Mouse (Mus musculus) MEL (cell line): ENCODE data around the gene Tapbpl. TPM values are rescaled to one million over a fixed set of nuclear protein-coding genes. Genes with fewer than 3 reads are reported as not detected.

ENCODE experiments used
- DNase-seq: peaks from one replicate; pipeline ENCODE4 v3.0.0; 2011; ENCODE audit warnings: low read depth, low spot score
- H3K27ac ChIP-seq: 2 replicates; pipeline ENCODE4 v1.5.1; 2012; ENCODE audit warnings: low read depth, mild to moderate bottlenecking, control low read depth, low read length, moderate library complexity; ENCODE audit not compliant: control insufficient read depth
- H3K27me3 ChIP-seq, 2 experiments: fragments of 150-350 bp in 1 of 2; sonication (generic) in 1 of 2; 2 replicates each; pipeline ENCODE4 v1.6.1; 2012; ENCODE audit warnings: low read length in 2 of 2, mild to moderate bottlenecking in 2 of 2, improper control_type of control experiment in 1 of 2, moderate library complexity in 1 of 2; ENCODE audit not compliant: insufficient read depth in 2 of 2, control insufficient read depth in 1 of 2
- H3K36me3 ChIP-seq, 2 experiments: 2 replicates each; pipeline ENCODE4 v1.6.1; 2012 to 2014; ENCODE audit warnings: low read length in 2 of 2, improper control_type of control experiment in 1 of 2, inconsistent platforms in 1 of 2, mild to moderate bottlenecking in 1 of 2; ENCODE audit not compliant: insufficient read depth in 2 of 2, control insufficient read depth in 1 of 2
- H3K4me1 ChIP-seq, 2 experiments: fragments of 150-350 bp in 1 of 2; sonication (generic) in 1 of 2; 2 replicates each; pipeline ENCODE4 v1.6.1; 2012; ENCODE audit warnings: low read length in 2 of 2, improper control_type of control experiment in 1 of 2, mild to moderate bottlenecking in 1 of 2; ENCODE audit not compliant: insufficient read depth in 2 of 2, control insufficient read depth in 1 of 2
- H3K4me3 ChIP-seq, 2 experiments: fragments of 150-350 bp in 1 of 2; sonication (generic) in 1 of 2; 2 replicates each; pipeline ENCODE4 v1.5.1; 2012; ENCODE audit warnings: low read depth in 2 of 2, low read length in 2 of 2, mild to moderate bottlenecking in 2 of 2, moderate library complexity in 2 of 2, control low read depth in 1 of 2, improper control_type of control experiment in 1 of 2; ENCODE audit not compliant: control insufficient read depth in 1 of 2, insufficient read depth in 1 of 2
- H3K79me2 ChIP-seq: 2 replicates; pipeline ENCODE4 v1.6.1; 2012; ENCODE audit warnings: mild to moderate bottlenecking, low read length, moderate library complexity; ENCODE audit not compliant: control insufficient read depth, poor library complexity, insufficient read depth
- H3K9ac ChIP-seq: 2 replicates; pipeline ENCODE4 v1.6.1; 2012; ENCODE audit warnings: low read depth, mild to moderate bottlenecking, control low read depth, low read length, moderate library complexity; ENCODE audit not compliant: control insufficient read depth, poor library complexity, severe bottlenecking
- H3K9me3 ChIP-seq: fragments of 150-350 bp; sonication (generic); replicated peaks from 2 replicates; pipeline ENCODE4 v1.6.1; 2012; ENCODE audit warnings: mild to moderate bottlenecking, low read length, improper control_type of control experiment, moderate library complexity; ENCODE audit not compliant: insufficient read depth
- BHLHE40 ChIP-seq: IDR thresholded peaks from 2 replicates; pipeline ENCODE4 v1.6.1; 2012; ENCODE audit warnings: low read depth, mild to moderate bottlenecking, inconsistent platforms, low read length, improper control_type of control experiment, borderline replicate concordance
- CHD1 ChIP-seq: IDR thresholded peaks from 2 replicates; pipeline ENCODE4 v1.6.1; 2012; ENCODE audit warnings: low read depth, mild to moderate bottlenecking, inconsistent platforms, low read length, improper control_type of control experiment
- CHD2 ChIP-seq: IDR thresholded peaks from 2 replicates; pipeline ENCODE4 v1.6.1; 2011; ENCODE audit warnings: low read length, improper control_type of control experiment
- CTCF ChIP-seq, 3 experiments: IDR thresholded peaks in 2 of 3; conservative IDR thresholded peaks in 1 of 3; 2 replicates each; pipeline ENCODE4 v1.5.1; 2011 to 2012; ENCODE audit warnings: low read length in 3 of 3, low read depth in 2 of 3, mild to moderate bottlenecking in 2 of 3, improper control_type of control experiment in 1 of 3, inconsistent platforms in 1 of 3, mixed read lengths in 1 of 3, moderate library complexity in 1 of 3; ENCODE audit not compliant: control insufficient read depth in 1 of 3, insufficient read depth in 1 of 3, poor library complexity in 1 of 3, severe bottlenecking in 1 of 3
- E2F4 ChIP-seq: IDR thresholded peaks from 2 replicates; pipeline ENCODE4 v1.6.1; 2011; ENCODE audit warnings: low read depth, low read length, improper control_type of control experiment, borderline replicate concordance
- ELF1 ChIP-seq: IDR thresholded peaks from 2 replicates; pipeline ENCODE4 v1.6.1; 2014; ENCODE audit warnings: low read depth, mild to moderate bottlenecking, inconsistent platforms, low read length, improper control_type of control experiment, moderate library complexity
- EP300 ChIP-seq, 2 experiments: IDR thresholded peaks; 2 replicates each; pipeline ENCODE4 v1.6.1; 2011; ENCODE audit warnings: improper control_type of control experiment in 2 of 2, low read length in 2 of 2, low read depth in 1 of 2, mild to moderate bottlenecking in 1 of 2
- ETS1 ChIP-seq: IDR thresholded peaks from 2 replicates; pipeline ENCODE4 v1.6.1; 2012; ENCODE audit warnings: low read depth, mild to moderate bottlenecking, inconsistent platforms, low read length, improper control_type of control experiment, moderate library complexity
- GABPA ChIP-seq: IDR thresholded peaks from 2 replicates; pipeline ENCODE4 v1.6.1; 2012; ENCODE audit warnings: low read depth, mild to moderate bottlenecking, inconsistent platforms, low read length, improper control_type of control experiment, moderate library complexity
- GATA1 ChIP-seq: IDR thresholded peaks from 2 replicates; pipeline ENCODE4 v1.6.1; 2011; ENCODE audit warnings: low read depth, low read length, improper control_type of control experiment
- HCFC1 ChIP-seq: IDR thresholded peaks from 2 replicates; pipeline ENCODE4 v1.6.1; 2012; ENCODE audit warnings: low read depth, mild to moderate bottlenecking, inconsistent platforms, low read length, improper control_type of control experiment, moderate library complexity
- JUND ChIP-seq: IDR thresholded peaks from 2 replicates; pipeline ENCODE4 v1.6.1; 2011; ENCODE audit warnings: low read depth, mild to moderate bottlenecking, improper control_type of control experiment, low read length
- KAT2A ChIP-seq: conservative IDR thresholded peaks from 2 replicates; pipeline ENCODE4 v1.6.1; 2012; ENCODE audit warnings: low read depth, low read length, improper control_type of control experiment, inconsistent platforms
- MAFK ChIP-seq: IDR thresholded peaks from 2 replicates; pipeline ENCODE4 v1.6.1; 2011; ENCODE audit warnings: low read depth, mild to moderate bottlenecking, low read length, improper control_type of control experiment, borderline replicate concordance
- MAX ChIP-seq: IDR thresholded peaks from 2 replicates; pipeline ENCODE4 v1.6.1; 2011; ENCODE audit warnings: low read length, improper control_type of control experiment
- MAZ ChIP-seq: IDR thresholded peaks from 2 replicates; pipeline ENCODE4 v1.6.1; 2012; ENCODE audit warnings: low read depth, mild to moderate bottlenecking, inconsistent platforms, low read length, improper control_type of control experiment
- MXI1 ChIP-seq: IDR thresholded peaks from 2 replicates; pipeline ENCODE4 v1.6.1; 2011; ENCODE audit warnings: mild to moderate bottlenecking, low read depth, low read length, improper control_type of control experiment
- MYB ChIP-seq: IDR thresholded peaks from 2 replicates; pipeline ENCODE4 v1.6.1; 2011; ENCODE audit warnings: mild to moderate bottlenecking, low read depth, low read length, improper control_type of control experiment
- MYC ChIP-seq: IDR thresholded peaks from 2 replicates; pipeline ENCODE4 v1.6.1; 2011; ENCODE audit warnings: low read depth, mild to moderate bottlenecking, low read length, improper control_type of control experiment, moderate library complexity
- NELFE ChIP-seq: IDR thresholded peaks from 2 replicates; pipeline ENCODE4 v1.6.1; 2011; ENCODE audit warnings: low read depth, low read length, improper control_type of control experiment
- NRF1 ChIP-seq: IDR thresholded peaks from 2 replicates; pipeline ENCODE4 v1.6.1; 2014; ENCODE audit warnings: low read depth, mild to moderate bottlenecking, inconsistent platforms, low read length, improper control_type of control experiment, moderate library complexity; ENCODE audit not compliant: poor library complexity, insufficient read depth, severe bottlenecking
- POLR2A ChIP-seq, 2 experiments: IDR thresholded peaks; 2 replicates each; pipeline ENCODE4 v1.6.1; 2011 to 2012; ENCODE audit warnings: low read length in 2 of 2, mild to moderate bottlenecking in 2 of 2, control low read depth in 1 of 2, improper control_type of control experiment in 1 of 2, low read depth in 1 of 2, moderate library complexity in 1 of 2; ENCODE audit not compliant: control insufficient read depth in 1 of 2, insufficient read depth in 1 of 2, poor library complexity in 1 of 2
- POLR2AphosphoS2 ChIP-seq: IDR thresholded peaks from 2 replicates; pipeline ENCODE4 v1.6.1; 2011; ENCODE audit warnings: low read length, improper control_type of control experiment
- RAD21 ChIP-seq: IDR thresholded peaks from 2 replicates; pipeline ENCODE4 v1.6.1; 2011; ENCODE audit warnings: mild to moderate bottlenecking, low read depth, low read length, improper control_type of control experiment
- RCOR1 ChIP-seq: IDR thresholded peaks from 2 replicates; pipeline ENCODE4 v1.6.1; 2012; ENCODE audit warnings: low read depth, mild to moderate bottlenecking, inconsistent platforms, low read length, improper control_type of control experiment
- SIN3A ChIP-seq: IDR thresholded peaks from 2 replicates; pipeline ENCODE4 v1.6.1; 2012; ENCODE audit warnings: low read length, improper control_type of control experiment, inconsistent platforms
- SMC3 ChIP-seq: IDR thresholded peaks from 2 replicates; pipeline ENCODE4 v1.6.1; 2011; ENCODE audit warnings: low read depth, low read length, improper control_type of control experiment
- TAL1 ChIP-seq: IDR thresholded peaks from 2 replicates; pipeline ENCODE4 v1.6.1; 2012; ENCODE audit warnings: mild to moderate bottlenecking, inconsistent platforms, low read length, moderate library complexity, mixed read lengths
- TBP ChIP-seq: IDR thresholded peaks from 2 replicates; pipeline ENCODE4 v1.8.0; 2011; ENCODE audit warnings: low read depth, low read length, improper control_type of control experiment
- TCF12 ChIP-seq: IDR thresholded peaks from 2 replicates; pipeline ENCODE4 v1.6.1; 2014; ENCODE audit warnings: low read depth, mild to moderate bottlenecking, inconsistent platforms, low read length, improper control_type of control experiment, moderate library complexity
- UBTF ChIP-seq: IDR thresholded peaks from 2 replicates; pipeline ENCODE4 v1.6.1; 2012; ENCODE audit warnings: low read depth, mild to moderate bottlenecking, inconsistent platforms, low read length, improper control_type of control experiment, moderate library complexity, borderline replicate concordance; ENCODE audit not compliant: insufficient read depth
- USF1 ChIP-seq: IDR thresholded peaks from 2 replicates; pipeline ENCODE4 v1.6.1; 2014; ENCODE audit warnings: low read depth, mild to moderate bottlenecking, inconsistent platforms, low read length, improper control_type of control experiment, moderate library complexity
- USF2 ChIP-seq, 2 experiments: IDR thresholded peaks; 2 replicates each; pipeline ENCODE4 v1.6.1; 2011 to 2012; ENCODE audit warnings: improper control_type of control experiment in 2 of 2, low read length in 2 of 2, borderline replicate concordance in 1 of 2, inconsistent platforms in 1 of 2, low read depth in 1 of 2, mild to moderate bottlenecking in 1 of 2; ENCODE audit not compliant: insufficient read depth in 1 of 2
- ZC3H11A ChIP-seq: IDR thresholded peaks from 2 replicates; pipeline ENCODE4 v1.6.1; 2012; ENCODE audit warnings: low read depth, mild to moderate bottlenecking, inconsistent platforms, low read length, improper control_type of control experiment
- ZKSCAN1 ChIP-seq: IDR thresholded peaks from 2 replicates; pipeline ENCODE4 v1.6.1; 2012; ENCODE audit warnings: low read depth, mild to moderate bottlenecking, inconsistent platforms, low read length, improper control_type of control experiment, moderate library complexity
- ZMIZ1 ChIP-seq: IDR thresholded peaks from 2 replicates; pipeline ENCODE4 v1.6.1; 2012; ENCODE audit warnings: low read depth, mild to moderate bottlenecking, inconsistent platforms, low read length, improper control_type of control experiment, moderate library complexity
- ZNF384 ChIP-seq: IDR thresholded peaks from 2 replicates; pipeline ENCODE4 v1.6.1; 2012; ENCODE audit warnings: low read depth, mild to moderate bottlenecking, inconsistent platforms, low read length, improper control_type of control experiment
- polyA plus RNA-seq, 2 experiments: library from polyadenylated mRNA; stranded (reverse) in 1 of 2; unstranded in 1 of 2; fragments of >175 nt in 1 of 2; fragments of >200 nt in 1 of 2; gene quantifications; 2 replicates each; pipeline versions ENCODE4 v1.2.1 to v1.2.4; 2012; ENCODE audit warnings: low replicate concordance in 2 of 2, low read depth in 1 of 2; ENCODE audit not compliant: insufficient read length in 2 of 2, insufficient read depth in 1 of 2, missing spikeins in 1 of 2
- total RNA-seq: library from RNA; depleted of rRNA; stranded (reverse); fragments of 300-350 nt; gene quantifications from 2 replicates; pipeline ENCODE4 v1.2.3, GENCODE M21; 2012

Gene Tapbpl
- total and polyA plus RNA-seq, 3 experiments = 2.5 to 5.2 TPM; not detected in 1

DNA sequence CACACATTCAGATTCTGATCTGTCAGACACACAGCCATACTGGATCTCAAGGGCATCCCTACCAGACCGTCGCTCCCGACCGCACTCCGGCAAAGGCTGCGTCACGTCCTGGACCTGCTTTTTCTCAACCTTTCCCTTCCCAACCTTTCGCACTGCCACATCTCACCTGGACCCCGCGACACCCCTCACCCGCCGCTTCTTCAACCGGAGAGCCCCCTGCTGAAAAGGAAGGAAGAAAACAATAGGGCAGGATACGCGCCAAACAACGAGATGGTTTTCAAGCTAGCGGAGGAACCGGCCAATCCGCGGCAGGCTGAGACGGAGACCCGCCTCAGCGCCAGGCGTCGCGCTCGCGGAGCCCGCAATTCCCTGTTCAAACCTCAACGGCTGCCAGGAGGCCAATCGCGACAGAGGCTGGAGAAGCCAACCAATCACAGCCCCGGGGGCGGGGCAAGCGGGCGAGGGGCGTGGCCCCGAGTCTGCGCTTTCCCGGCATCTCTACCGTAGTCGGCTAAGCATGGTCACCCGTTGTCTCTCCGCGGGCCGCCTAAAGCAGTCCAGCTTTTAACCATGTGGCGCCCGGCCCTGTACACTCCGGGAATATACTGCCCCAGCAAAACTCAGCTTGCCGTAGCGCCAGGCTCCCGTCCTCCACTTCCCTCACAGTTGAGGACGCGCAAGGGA, 40.2 kb downstream of the Tapbpl start, which contains the start of the genes Ncapd2 and Mrpl51:
TSS of gene Ncapd2 (minus strand) at position 370 of the 684 bp plus-strand sequence.
TSS of gene Mrpl51 (plus strand) at position 470 of the 684 bp plus-strand sequence.
- H3K36me3 ChIP-seq = peaks cover 19% of the 10 kb centered on the region in 2 experiments
- H3K9me3 ChIP-seq = no peaks in the 10 kb centered on the region
- peak; percentile 99 for DNase-seq
- TF ChIP-seq SMC3 (no peak), TCF12 (no peak; the same call in 1 of the 2 replicates), KAT2A (peak; percentile 31), ZNF384 (no peak), GATA1 (no peak), RAD21 (no peak), CHD2 (0 out of 2 replicates have a peak, but pooled peaks have one; percentile 15), USF1 (peak; percentile 18; the same call in 1 of the 2 replicates), MAFK (no peak), CHD1 (no peak; the same call in none of the 2 replicates), ZMIZ1 (peak; percentile 82), MXI1 (peak; percentile 88), E2F4 (peak; percentile 57; the same call in 1 of the 2 replicates), MYB (no peak), MAX (peak; percentile 79), NELFE (peak; percentile 87), CTCF (IDR thresholded peaks at IDR 0.05 in 2 of 3, conservative IDR thresholded peaks at IDR 0.05 in 1 of 3; ENCODE audit: control insufficient read depth in 1 of 3, insufficient read depth in 1 of 3, low read depth in 2 of 3, low read length in 3 of 3, poor library complexity in 1 of 3, severe bottlenecking in 1 of 3) (no peak), ZKSCAN1 (no peak), ELF1 (0 out of 2 replicates have a peak, but pooled peaks have one; percentile 29), SIN3A (peak; percentile 66; the same call in 1 of the 2 replicates), HCFC1 (no peak; the same call in 1 of the 2 replicates), TAL1 (no peak), ETS1 (peak; percentile 23; the same call in 1 of the 2 replicates), ZC3H11A (no peak), UBTF (no peak), EP300 (IDR thresholded peaks at IDR 0.05; ENCODE audit: low read depth in 1 of 2, low read length in 2 of 2) (no peak), MAZ (no peak), USF2 (IDR thresholded peaks at IDR 0.05; ENCODE audit: borderline replicate concordance in 1 of 2, insufficient read depth in 1 of 2, low read depth in 1 of 2, low read length in 2 of 2) (no peak), BHLHE40 (no peak), MYC (peak; percentile 93), TBP (peak; percentile 41), NRF1 (peak; percentile 68), POLR2A (IDR thresholded peaks at IDR 0.05; ENCODE audit: control insufficient read depth in 1 of 2, insufficient read depth in 1 of 2, low read depth in 1 of 2, low read length in 2 of 2, poor library complexity in 1 of 2) (peak; percentile 90 to 92), RCOR1 (no peak), JUND (no peak), GABPA (no peak), POLR2AphosphoS2 (peak; percentile 82; the same call in 1 of the 2 replicates)

More for the DNA sequence above, 40.2 kb downstream of the Tapbpl start, which contains the start of the genes Ncapd2 and Mrpl51:
- peak within 1 kb of the TSS; percentile 99 for H3K9ac ChIP-seq
- no peaks in the 10 kb centered on the region for H3K27me3 ChIP-seq
- H3K79me2 ChIP-seq = peaks cover 36% of the 10 kb centered on the region
- H3K27ac ChIP-seq = peak within 1 kb of the TSS; percentile 100
- H3K4me3 ChIP-seq = peak within 1 kb of the TSS; percentile 89 to 90
- H3K4me1 ChIP-seq = peaks cover 3 to 11% of the 10 kb centered on the region in 2 experiments; a peak in 3 of 4 replicates
